Mouse (Mus musculus): ENCODE measurements at regions not wholly inside any gene's neighbourhood (a gene's known extent, or its start where the extent isn't known, plus 50 kb on each side); places are given as distances from the start of the nearest gene placed in this dataset.

GRCm38 (mm10) chr12:112369581-112370371 lies 119.5 kb upstream of the A530016L24Rik start:
- no peak for ATAC-seq (ENCODE audit: insufficient number of reproducible peaks, low FRiP score, low TSS enrichment)

DNA sequence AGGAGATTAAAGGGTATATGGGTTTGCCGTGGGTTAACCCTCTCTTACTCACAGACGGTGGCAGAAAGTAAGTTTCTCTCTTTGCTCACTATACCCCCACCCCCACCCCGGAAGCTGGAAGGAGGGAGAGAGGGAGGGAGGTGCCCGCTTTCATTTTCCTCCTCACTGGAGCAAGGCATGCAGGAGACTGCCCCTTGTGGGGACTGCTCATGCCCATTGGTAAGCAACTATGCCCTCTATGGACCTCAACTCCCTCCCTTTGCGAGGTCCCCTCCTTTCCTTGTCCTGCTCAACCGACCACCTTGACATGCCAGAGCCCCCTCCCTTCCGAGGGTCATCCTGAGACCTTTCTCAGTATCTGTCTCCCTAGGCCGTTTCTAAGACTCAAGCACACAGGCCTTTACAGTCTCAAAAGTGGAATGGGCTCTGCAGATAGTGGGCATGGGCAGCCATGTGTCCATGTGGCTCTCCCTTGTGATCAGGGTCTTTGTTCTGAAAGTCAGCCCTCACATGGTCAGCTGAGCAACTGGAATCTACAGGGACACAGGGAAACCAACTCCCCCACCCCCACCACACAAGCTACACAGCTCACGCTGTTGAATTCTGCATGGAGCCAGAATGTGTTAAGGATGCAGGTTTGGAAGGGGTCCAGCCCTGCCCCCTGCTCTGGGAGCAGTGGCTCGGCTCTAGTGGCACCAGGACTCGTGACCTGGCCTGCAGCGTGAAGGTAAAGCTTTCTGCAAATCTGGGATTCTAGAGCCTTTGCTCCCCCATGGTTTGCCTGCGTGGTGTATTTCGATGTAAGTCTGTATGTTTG lies 116.8 kb upstream of the A530016L24Rik start:
- no peak for ATAC-seq (ENCODE audit: insufficient number of reproducible peaks, low FRiP score, low TSS enrichment)

- ATAC-seq (ENCODE audit: insufficient number of reproducible peaks, low FRiP score, low TSS enrichment): peak; percentile 42; the same call in 1 of the 2 replicates
Measured at GRCm38 (mm10) chr12:112373966-112374365, 115.3 kb upstream of the A530016L24Rik start.

GRCm38 (mm10) chr12:112376236-112376635 lies 113.0 kb upstream of the A530016L24Rik start:
- ATAC-seq (ENCODE audit: insufficient number of reproducible peaks, low FRiP score, low TSS enrichment): no peak

DNA sequence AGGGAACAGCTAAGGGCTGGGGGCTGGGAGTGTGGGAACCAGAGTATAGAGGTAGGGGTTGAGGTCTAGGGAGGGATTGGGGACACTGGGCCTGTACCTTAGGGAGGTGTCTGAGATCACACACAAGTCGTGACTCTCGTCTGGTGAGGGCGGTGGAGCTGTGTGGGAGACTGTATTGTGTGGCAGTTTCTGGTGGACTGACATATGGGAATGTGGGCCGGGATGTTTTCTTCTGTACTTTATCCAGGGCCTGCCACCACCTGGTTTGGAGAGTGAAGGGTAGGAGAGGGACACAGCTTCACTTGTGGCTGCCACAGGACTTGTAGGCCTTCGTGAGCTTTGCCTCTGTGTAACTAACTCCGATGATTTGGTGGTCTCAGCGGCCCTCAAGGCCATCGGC lies 112.5 kb upstream of the A530016L24Rik start:
- no peak for ATAC-seq (ENCODE audit: insufficient number of reproducible peaks, low FRiP score, low TSS enrichment)

DNA sequence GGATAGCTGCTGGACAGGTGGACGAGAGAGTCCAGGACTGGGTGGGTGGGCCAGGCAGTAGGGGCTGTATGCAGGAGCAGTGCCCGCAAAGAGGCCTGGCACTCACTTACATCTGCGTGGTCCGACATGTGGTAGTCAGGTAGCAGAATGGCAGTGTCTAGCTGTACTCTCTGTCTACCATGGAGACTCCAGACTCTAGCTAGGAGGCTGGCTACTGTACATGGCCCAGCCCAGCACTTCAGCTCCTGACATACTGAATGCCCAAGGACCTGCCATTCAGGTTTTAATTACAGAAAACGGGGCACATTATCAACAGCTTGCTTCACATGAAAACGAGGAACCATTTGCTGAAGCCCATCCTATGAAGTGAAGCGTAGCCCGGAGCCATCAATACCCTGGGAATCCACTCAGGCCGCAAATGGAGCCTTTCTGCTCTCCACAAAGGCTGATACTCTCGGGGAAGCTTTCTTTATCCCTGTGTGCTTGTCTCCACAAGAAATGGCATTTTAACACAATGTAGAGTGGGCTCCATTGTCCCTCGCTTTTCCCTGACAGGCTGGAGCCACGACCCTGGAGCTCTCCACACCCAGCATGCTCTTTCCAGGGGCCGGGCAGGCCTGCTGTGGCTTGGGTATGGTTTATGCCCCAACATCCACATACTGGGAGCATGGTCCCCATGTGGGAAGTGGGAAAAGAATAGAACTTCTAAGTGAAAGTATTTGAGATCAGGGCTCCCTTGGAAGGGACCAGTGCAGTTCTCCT lies 110.6 kb upstream of the A530016L24Rik start:
- no peak for ATAC-seq (ENCODE audit: insufficient number of reproducible peaks, low FRiP score, low TSS enrichment)

- ATAC-seq (ENCODE audit: insufficient number of reproducible peaks, low FRiP score, low TSS enrichment): no peak
Measured at GRCm38 (mm10) chr12:112387836-112388235, 101.4 kb upstream of the A530016L24Rik start.

GRCm38 (mm10) chr12:112395909-112396308 lies 93.3 kb upstream of the A530016L24Rik start:
- no peak for ATAC-seq (ENCODE audit: insufficient number of reproducible peaks, low FRiP score, low TSS enrichment)

DNA sequence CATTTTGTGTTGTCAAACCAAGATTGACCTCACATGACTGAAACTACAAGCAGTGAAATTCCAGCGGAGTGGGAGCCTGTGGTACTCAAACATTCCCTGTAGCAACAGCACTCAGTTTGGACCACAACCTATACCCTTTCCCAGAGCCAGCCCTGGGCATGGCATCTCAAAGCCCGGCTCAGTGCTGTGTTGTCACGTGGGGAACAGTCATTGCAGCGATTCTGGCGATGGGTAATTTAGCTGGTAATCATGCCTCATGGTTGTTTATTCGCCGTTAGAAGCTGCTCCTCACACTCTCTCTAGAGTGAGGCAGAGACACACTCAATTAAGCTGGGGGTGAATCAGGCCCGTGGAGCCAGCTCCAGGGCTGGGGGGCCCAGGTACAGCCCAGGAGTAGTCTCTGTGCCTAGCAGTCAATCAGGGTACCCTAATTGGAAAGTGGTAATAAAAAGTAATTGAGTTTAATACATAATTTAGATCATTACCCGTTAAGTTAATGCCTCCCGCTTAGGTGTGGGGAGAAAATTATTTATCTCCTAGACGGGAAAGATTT lies 85.5 kb upstream of the A530016L24Rik start:
- ATAC-seq (ENCODE audit: insufficient number of reproducible peaks, low FRiP score, low TSS enrichment): no peak

GRCm38 (mm10) chr12:112404338-112404737 lies 84.9 kb upstream of the A530016L24Rik start:
- ATAC-seq (ENCODE audit: insufficient number of reproducible peaks, low FRiP score, low TSS enrichment): no peak

DNA sequence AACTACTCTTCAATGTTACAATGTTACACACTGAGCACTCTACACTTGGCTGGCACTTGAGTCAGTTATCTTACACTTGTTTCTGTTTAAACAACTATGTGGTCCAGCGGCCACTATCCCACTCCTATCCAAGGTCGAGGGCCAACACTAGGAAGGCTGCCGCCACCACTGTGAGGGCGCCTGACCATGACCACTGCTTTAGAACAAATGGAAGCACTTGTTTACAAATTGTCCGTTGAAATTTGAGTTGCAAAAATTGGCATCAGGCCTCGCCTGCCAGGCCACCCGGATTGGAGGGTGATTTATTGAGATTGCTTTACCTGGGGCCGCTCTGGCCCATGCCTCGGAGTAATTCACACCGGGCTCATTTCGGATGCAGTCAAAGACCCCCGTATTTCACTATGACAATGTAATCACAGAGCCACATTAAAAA lies 83.5 kb upstream of the A530016L24Rik start:
- no peak for ATAC-seq (ENCODE audit: insufficient number of reproducible peaks, low FRiP score, low TSS enrichment)

GRCm38 (mm10) chr12:112411612-112412350 lies 77.5 kb upstream of the A530016L24Rik start:
- ATAC-seq (ENCODE audit: insufficient number of reproducible peaks, low FRiP score, low TSS enrichment): no peak

DNA sequence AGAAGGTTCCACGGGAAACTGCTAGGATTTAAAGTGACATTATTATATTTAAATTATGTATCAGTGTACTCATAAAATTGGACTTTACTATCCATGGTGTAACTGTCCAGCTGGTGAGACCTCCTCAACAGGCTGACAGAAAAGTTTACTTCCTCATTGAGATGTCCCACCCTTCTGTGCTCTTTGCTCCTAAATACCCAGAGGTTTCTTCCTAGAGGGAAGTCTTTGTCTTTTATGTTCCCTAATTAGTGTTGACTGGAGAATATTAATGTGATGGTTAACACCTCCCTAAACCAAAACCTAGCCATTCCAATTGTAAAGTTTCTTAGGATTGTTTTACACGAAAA lies 76.9 kb upstream of the A530016L24Rik start:
- ATAC-seq (ENCODE audit: insufficient number of reproducible peaks, low FRiP score, low TSS enrichment): no peak

DNA sequence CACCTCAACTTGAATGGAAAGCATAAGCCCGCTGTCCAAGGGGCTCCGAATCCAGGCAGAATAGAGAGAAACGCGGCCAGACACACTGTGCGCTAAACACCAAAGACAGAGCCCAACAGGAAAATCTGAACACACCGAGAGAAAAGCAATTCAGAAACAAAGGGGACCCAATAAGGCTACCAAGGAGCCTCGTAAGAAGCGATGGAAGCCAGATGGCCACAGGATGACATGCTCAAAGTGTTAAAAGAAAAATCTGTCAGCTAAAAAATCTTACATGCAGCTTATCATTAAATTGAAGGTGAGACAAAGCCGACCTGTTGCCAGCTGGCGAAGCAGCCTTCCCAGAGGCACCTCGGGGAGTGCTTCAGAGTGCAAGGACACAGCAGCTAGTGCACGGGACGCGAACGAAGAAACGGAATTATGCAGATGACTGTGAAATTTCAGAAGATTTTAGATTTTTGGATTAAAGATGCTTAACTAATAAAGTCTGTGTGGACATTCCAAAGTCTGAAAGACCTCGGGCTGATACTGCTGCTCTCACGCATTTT lies 73.2 kb upstream of the A530016L24Rik start:
- no peak for ATAC-seq (ENCODE audit: insufficient number of reproducible peaks, low FRiP score, low TSS enrichment)

DNA sequence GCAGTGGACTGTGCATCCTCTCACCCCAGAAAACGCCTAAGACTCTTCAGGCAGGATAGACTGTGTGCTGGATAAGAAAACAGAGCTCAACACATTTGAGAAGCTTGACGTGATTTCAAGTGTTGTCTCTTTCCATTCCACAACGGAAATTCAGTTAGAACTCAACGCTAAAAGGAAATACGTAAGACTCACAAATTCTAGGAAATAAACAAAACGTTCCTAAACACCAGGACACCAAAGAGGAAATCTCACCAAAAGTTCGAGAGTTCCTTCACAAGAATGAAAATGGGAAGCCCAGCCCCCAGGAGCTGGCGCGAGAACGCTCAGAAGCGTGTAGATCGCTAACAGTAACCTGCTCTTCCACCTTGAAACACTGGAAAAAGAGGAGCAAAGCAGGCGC lies 72.7 kb upstream of the A530016L24Rik start:
- no peak for ATAC-seq (ENCODE audit: insufficient number of reproducible peaks, low FRiP score, low TSS enrichment)

GRCm38 (mm10) chr12:112418636-112419035 lies 70.6 kb upstream of the A530016L24Rik start:
- no peak for ATAC-seq (ENCODE audit: insufficient number of reproducible peaks, low FRiP score, low TSS enrichment)

DNA sequence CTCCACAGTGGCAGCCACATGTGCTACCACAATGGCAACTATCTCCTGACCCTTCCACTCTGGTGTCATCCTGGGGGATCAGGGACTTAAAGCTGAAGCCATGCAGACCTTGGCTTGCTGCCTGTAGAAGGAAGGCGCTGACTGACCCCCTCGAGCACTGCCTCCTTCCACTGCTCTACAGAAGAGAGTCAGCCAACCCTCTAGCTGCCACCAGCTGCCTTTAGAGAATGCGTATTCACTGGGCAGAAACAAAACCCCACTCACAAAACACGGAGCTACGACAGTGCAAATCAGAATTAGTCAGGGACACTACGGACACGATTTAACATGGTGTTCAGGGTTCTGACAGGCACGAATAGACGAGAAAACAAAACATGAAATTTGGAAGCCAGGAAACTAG lies 67.1 kb upstream of the A530016L24Rik start:
- ATAC-seq (ENCODE audit: insufficient number of reproducible peaks, low FRiP score, low TSS enrichment): no peak

DNA sequence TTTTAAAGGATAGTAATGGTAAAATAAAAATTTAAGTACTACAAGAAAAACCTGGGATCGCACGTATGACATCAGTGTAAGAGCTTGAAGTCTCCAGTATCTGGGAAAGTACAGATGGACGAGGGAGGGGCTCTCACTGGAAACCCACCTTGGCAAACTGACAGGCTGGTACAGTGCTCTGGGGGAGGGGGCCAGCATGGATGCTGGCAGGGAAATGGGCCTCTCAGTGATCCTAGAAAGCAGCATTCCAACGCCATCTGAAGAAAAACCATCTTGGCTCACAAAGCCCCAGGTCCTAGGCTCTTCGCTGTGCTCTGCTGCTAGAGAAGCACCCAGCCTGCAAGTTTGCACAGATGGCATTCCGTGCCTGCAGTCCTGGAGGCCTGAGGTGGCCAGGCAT lies 65.1 kb upstream of the A530016L24Rik start:
- no peak for ATAC-seq (ENCODE audit: insufficient number of reproducible peaks, low FRiP score, low TSS enrichment)

DNA sequence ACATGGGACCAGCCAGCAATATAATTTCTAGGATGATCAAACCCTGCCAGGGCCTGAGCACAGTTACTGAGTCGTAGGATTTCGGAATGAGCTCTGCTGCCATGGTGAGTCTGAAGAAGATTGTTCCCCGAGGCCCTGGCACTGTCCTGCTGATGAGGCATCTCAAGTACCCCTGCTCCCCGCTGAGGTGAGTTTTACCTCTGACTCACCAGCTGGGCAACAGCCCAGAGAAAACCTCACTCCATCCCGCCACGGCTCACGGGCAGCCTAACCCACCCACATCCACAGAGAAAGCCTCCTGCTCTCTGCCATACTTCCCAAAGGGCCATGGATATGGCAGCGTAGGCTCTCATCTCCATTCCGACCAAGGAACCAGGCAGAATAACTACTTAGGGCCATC lies 62.6 kb upstream of the A530016L24Rik start:
- no peak for ATAC-seq (ENCODE audit: insufficient number of reproducible peaks, low FRiP score, low TSS enrichment)
